Mouse (Mus musculus) forebrain, embryonic 10.5 days (tissue): Measurements from ENCODE around the gene Wdr73. TPM values are rescaled to one million over a fixed set of nuclear protein-coding genes. Genes with fewer than 3 reads are reported as not detected.
A peak's percentile ranks its signal among the peaks of the same experiment; 100 is the strongest.
"Not testable (repeated sequence)": the region's sequence is repeated elsewhere in the genome, so short reads cannot be mapped to it uniquely, and the experiment has no call there.

ENCODE experiments used
- DNase-seq: peaks from one replicate; pipeline ENCODE4 v3.0.0-alpha.2; 2017; ENCODE audit warnings: low spot score; ENCODE audit errors: extremely low spot score
- H3K27ac ChIP-seq: fragments of 300-500 bp; sonication (generic); 2 replicates; pipeline ENCODE4 v1.5.1; 2016; ENCODE audit warnings: mild to moderate bottlenecking
- H3K27me3 ChIP-seq: fragments of 300-500 bp; sonication (generic); 2 replicates; pipeline ENCODE4 v1.6.1; 2016; ENCODE audit warnings: mild to moderate bottlenecking; ENCODE audit not compliant: poor library complexity, severe bottlenecking
- H3K36me3 ChIP-seq: fragments of 300-500 bp; sonication (generic); replicated peaks from 2 replicates; pipeline ENCODE4 v1.6.1; 2016; ENCODE audit warnings: mild to moderate bottlenecking, moderate library complexity
- H3K4me1 ChIP-seq: fragments of 300-500 bp; sonication (generic); 2 replicates; pipeline ENCODE4 v1.6.1; 2016
- H3K4me3 ChIP-seq: fragments of 300-500 bp; sonication (generic); 2 replicates; pipeline ENCODE4 v1.5.1; 2016; ENCODE audit warnings: mild to moderate bottlenecking, moderate library complexity
- H3K9me3 ChIP-seq: fragments of 300-500 bp; sonication (generic); 2 replicates; pipeline ENCODE4 v1.6.1; 2016; ENCODE audit warnings: mild to moderate bottlenecking, moderate library complexity
- WGBS: fragments of 180-500 bp; shearing (Covaris S2); methylation state at CpG from one replicate; pipeline ENCODE4 v1.1.7; 2016; 5-methylcytosine and 5-hydroxymethylcytosine counted together
- polyA plus RNA-seq: library from polyadenylated mRNA; unstranded; fragments of >200 nt; fragmentation: Nextera tagmentation; extraction: Ambion mirVana; gene quantifications from 2 replicates; pipeline ENCODE4 v1.2.1, GENCODE M21; 2016

Gene Wdr73
- 53.2 and 53.8 TPM in 2 replicates for polyA plus RNA-seq

DNA sequence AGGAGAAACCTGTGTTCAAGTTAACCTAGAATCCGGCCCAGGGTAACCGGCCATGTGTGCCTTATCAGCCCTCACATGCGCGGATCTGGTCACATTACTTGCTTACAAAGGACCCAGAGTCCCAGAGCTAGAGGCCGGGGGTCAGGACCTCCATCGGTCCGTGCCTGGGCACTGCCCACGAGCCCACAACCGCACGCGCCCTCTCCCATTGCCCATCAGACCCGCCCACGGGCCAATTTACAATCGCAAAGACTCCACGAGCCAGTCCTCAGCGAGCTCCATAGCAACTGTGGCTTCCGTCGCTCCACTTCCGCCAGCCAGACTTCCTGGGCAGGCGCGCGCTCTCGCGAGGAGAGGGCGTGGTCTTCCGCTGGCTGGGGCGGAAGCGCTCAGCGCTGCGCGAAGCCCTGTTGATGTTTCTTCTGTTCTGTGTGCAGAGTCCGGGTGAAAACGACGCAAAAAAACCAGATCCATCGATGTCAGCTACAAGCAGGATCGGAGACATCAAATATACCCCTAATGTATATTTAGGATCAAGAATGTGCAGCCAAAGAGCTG lies at the start of gene Wdr73:
Gene Wdr73 (minus strand): TSS at position 326 of the 558 bp plus-strand sequence.
- H3K27me3 ChIP-seq, result peaks cover 4% of the 10 kb centered on the region
- H3K27ac ChIP-seq, result peak within 1 kb of the TSS; percentile 92
- peaks cover 35% of the 10 kb centered on the region for H3K4me1 ChIP-seq
- peak within 1 kb of the TSS; percentile 88 for H3K4me3 ChIP-seq
- peak; percentile 93 for DNase-seq
- WGBS, result under 1% methylated on average over 36 of the region's 36 CpGs
- peaks cover 44% of the 10 kb centered on the region for H3K36me3 ChIP-seq
- no peaks in the 10 kb centered on the region for H3K9me3 ChIP-seq

DNA sequence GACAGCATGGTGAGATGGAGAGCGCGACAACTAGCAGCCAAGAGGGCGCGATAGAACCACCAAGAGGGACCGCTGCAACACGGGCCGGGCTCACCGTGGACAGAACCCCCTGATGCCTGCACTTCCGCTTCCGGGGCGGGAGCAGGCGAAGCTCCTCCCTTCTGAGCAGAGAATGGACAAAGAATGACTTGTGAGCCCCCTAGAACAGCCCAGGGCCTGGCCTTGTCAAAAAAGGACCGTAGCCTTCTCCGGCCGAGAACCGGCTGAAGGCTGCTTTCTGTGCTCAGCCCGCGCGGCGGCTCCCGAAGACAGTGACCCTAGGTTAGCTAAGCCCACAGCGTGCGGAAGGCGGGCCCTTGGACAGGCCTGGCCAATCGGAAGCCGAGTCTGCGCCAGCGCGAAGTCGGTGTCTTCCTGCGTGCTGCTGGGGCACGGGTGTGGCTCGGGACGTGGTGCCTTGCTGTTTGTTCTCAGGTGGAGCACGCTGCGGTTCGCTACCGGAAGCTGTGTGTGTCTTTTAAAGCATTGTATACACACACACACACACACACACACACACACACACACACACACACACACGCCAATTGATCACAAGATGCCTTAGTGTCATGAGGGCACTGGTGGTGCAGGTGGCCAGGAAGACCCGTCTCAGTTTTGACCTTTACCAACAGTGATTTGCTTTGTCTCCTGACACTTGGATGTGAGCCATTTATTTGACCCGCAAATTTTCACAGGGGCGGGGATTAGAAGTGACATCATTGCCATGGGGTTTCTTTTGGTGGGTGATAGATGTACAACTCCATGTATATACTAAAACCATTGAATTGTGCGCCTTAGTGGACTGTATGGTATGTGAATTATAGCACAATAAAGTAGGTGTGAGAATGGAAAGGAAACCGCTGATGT lies 46.6 kb upstream of the Wdr73 start, which contains the start of gene Sec11a:
Gene Sec11a (minus strand): TSS at position 336 of the 906 bp plus-strand sequence.
- H3K27me3 ChIP-seq, result no peaks in the 10 kb centered on the region; the same call in 1 of the 2 replicates
- H3K27ac ChIP-seq, result peak within 1 kb of the TSS; percentile 99
- 2% methylated on average over 44 of the region's 44 CpGs for WGBS
- H3K9me3 ChIP-seq, result no peaks in the 10 kb centered on the region
- peaks cover 25% of the 10 kb centered on the region for H3K36me3 ChIP-seq
- H3K4me3 ChIP-seq, result peak within 1 kb of the TSS; percentile 94
- H3K4me1 ChIP-seq, result peaks cover 21% of the 10 kb centered on the region
- DNase-seq, result peak; percentile 94

DNA sequence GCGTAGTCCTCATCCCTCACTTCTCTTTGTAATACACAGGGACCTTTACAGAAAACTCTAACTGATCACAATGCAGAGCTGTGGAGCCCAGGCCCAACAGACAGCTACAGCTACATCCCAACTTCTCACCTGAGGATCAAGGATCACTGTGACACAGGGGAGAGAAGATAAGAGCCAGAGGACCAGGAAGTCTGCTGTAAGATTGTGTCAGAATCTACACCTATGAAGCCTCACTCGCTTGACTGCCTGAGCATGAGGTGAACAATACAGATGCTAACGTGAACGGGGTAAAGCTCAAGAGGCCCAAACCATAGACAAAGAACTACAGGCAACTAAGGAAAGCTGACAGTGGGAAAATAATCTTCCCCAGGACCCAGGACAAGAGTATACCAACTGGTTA lies 38.7 kb upstream of the Wdr73 start:
- Histone ChIP-seq H3K4me3 (no peak overlapping the region), H3K9me3 (no peaks in the 10 kb centered on the region), H3K36me3 (peaks cover 53% of the 10 kb centered on the region), H3K27ac (no peak overlapping the region), H3K27me3 (no peaks in the 10 kb centered on the region), H3K4me1 (no peaks in the 10 kb centered on the region)
- WGBS, result 91% methylated on average over 4 of the region's 4 CpGs
- DNase-seq, result no peak

DNA sequence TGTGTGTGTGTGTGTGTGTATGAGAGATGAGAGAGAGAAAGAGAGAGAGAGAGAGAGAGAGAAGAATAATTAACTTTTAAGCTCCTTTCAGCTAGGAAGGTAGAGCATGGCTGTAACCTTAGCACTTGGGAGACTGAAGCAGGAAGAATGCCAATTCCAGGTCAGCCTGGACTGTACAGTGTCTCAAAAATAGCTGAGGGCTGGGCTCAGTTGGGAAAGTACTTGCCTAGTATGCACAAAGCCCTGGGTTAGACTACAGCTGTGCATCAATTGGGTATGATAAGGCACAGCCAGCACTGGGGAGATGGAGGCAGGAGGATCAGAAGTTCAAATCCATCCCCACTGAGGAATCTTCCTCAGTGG lies 36.2 kb upstream of the Wdr73 start:
- not testable (repeated sequence) for H3K27ac ChIP-seq, H3K9me3 ChIP-seq, H3K4me1 ChIP-seq, H3K4me3 ChIP-seq, H3K27me3 ChIP-seq, DNase-seq
- H3K36me3 ChIP-seq, result peaks cover 61% of the 10 kb centered on the region

DNA sequence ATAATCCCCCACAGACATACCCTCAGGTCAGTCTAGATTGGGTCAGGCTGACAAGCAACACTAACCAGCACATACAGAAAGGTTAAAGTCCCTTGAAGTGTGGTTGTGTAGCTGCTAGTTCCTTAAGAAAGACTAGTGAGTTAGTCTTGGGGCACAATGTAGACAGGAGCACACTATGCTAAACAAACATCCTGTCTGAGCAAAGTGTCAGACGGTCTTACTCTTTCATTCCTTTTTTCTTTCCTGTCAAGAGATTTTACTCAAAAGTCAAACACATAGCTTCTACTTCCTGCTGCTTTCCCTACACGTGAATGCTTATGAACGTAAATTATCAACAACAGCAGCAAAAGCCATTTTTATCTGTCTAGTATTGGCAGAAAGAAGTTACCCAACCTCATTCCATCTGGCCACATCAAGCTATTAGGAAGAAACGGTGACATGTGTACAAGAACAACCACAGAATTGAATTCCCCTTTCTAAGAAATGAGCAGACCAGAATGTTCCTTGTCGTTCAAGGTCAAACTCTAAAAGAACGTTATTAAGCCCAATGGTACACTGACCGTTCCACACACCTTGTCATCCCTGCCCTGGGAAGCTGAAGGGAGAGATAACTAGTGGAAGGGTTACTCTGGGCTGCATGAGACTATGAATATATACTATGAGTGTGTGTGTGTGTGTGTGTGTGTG lies 35.7 kb upstream of the Wdr73 start:
- H3K36me3 ChIP-seq, result peaks cover 62% of the 10 kb centered on the region
- H3K27me3 ChIP-seq, H3K4me3 ChIP-seq, H3K4me1 ChIP-seq, H3K9me3 ChIP-seq, DNase-seq, H3K27ac ChIP-seq: not testable (repeated sequence)
- WGBS, result 88% methylated on average over 7 of the region's 7 CpGs

DNA sequence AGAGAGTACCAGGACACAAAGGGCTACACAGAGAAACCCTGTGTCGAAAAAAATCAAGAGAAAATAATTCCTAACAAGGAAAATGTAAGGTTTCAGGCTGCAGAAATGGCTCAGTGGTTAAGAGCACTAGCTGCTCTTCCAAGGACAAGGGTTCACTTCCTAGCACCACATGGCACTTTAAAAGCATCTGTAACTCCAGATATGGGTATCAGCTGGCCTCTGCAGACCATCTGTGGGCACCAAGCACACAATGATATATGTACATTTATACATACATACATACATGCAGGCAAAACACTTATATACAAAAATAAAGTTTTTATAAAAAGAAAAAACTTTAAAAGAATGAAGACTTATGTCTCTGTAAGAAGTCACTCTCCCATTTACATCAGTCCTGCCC lies 34.8 kb upstream of the Wdr73 start:
- H3K36me3 ChIP-seq, result peaks cover 65% of the 10 kb centered on the region
- WGBS, result 92% methylated on average over 1 of the region's 1 CpGs
- H3K27ac ChIP-seq, result no peak overlapping the region
- no peaks in the 10 kb centered on the region for H3K27me3 ChIP-seq
- no peaks in the 10 kb centered on the region for H3K9me3 ChIP-seq
- no peak overlapping the region for H3K4me3 ChIP-seq
- H3K4me1 ChIP-seq, result no peaks in the 10 kb centered on the region
- no peak for DNase-seq

DNA sequence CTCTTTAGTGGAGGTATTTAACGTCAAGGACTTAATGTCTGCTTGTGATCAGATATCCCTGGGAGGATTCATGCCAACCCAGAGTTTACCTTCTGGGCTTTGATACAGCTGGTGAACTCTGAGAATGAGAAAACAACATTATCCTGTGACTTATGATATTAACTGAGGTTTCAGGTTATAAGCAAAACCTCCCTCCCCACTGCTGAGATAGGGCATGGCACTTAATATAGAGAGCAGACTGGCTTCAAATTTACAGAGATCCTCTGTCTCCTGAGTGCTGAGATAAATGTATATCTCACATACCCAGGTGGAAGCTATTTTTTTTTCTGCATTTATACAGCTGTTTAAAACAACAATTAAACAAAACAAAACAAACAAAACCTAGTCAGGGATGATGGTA lies 31.7 kb upstream of the Wdr73 start:
- Histone ChIP-seq H3K36me3 (peaks cover 56% of the 10 kb centered on the region), H3K27me3 (no peaks in the 10 kb centered on the region), H3K27ac (no peak overlapping the region), H3K9me3 (no peaks in the 10 kb centered on the region), H3K4me3 (no peak overlapping the region), H3K4me1 (no peaks in the 10 kb centered on the region)
- WGBS, result 77% methylated on average over 1 of the region's 1 CpGs
- no peak for DNase-seq

DNA sequence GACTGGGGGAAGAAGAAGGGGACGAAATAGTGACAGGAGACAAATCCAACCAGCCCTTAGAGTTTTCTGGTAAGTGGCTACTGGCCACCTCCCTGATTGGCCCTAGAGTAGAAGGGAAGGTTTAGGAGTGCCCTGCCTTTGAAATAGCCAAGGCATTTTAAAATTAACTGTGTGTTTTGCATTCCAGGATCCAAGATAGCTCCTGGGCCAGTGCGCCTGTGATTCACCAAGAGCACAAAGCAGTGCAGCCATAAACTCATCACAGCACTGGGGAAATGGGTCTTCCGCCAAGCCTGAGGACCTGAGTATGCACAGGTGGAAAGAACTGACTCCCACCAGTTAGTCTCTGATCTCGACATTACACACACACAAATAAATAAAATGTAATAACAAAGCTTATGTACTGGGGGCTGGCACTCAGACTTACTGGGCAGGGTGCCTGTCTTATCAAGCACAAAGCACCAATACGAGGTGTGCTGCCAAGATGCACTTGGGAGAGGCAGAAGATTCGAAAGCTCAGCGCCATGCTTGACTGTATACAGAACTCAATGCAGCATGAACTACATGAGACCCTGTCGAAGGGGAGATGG lies 30.6 kb upstream of the Wdr73 start:
- Histone ChIP-seq H3K4me3 (no peak overlapping the region), H3K4me1 (no peaks in the 10 kb centered on the region), H3K9me3 (no peaks in the 10 kb centered on the region), H3K27ac (no peak overlapping the region), H3K27me3 (no peaks in the 10 kb centered on the region), H3K36me3 (peaks cover 66% of the 10 kb centered on the region)
- 93% methylated on average over 8 of the region's 8 CpGs for WGBS
- DNase-seq, result no peak

DNA sequence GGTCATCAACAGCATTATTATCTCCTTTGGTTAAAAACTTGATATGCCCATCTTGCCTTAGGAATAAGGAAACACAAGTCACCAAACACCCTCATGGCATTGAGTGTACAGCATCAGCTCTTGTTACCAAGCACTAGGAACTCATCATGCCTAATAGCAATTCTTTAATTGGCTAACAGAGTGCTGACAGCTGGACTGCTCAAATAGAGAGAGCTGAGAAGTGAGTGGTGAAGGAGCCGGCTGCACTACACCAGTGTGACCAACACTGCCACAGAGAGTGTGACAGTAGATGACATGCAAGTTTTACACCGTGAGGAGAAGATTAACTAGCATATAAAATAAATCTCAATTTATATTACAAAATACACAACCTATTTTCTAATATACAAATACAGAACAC lies 22.1 kb upstream of the Wdr73 start:
- no peak overlapping the region for H3K4me3 ChIP-seq
- no peaks in the 10 kb centered on the region for H3K9me3 ChIP-seq
- no peak overlapping the region for H3K27ac ChIP-seq
- no peaks in the 10 kb centered on the region for H3K4me1 ChIP-seq
- H3K36me3 ChIP-seq, result peaks cover 97% of the 10 kb centered on the region
- no peaks in the 10 kb centered on the region for H3K27me3 ChIP-seq
- WGBS, result 89% methylated on average over 2 of the region's 2 CpGs
- DNase-seq, result no peak

DNA sequence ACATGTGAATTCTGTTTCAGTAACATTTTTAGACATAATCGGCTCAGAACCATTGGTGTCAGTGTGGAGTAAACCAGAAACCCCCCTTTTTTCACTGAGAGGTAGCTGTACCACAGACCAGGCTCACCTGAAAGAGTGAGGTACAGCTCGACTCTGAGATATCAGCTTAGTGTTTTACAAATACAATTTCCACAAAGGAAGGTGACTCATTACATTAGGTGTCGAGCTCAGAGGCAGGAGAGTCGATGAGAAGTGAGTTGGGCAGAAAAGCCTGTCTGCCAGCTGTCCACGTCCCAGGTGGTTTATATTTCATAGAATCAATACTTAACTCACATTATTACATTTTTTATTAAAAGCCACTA lies 18.6 kb upstream of the Wdr73 start:
- Histone ChIP-seq H3K27me3 (no peaks in the 10 kb centered on the region), H3K9me3 (no peaks in the 10 kb centered on the region), H3K4me1 (no peaks in the 10 kb centered on the region), H3K4me3 (no peak overlapping the region), H3K27ac (no peak overlapping the region), H3K36me3 (peaks cover 97% of the 10 kb centered on the region)
- WGBS, result 90% methylated on average over 5 of the region's 5 CpGs
- no peak for DNase-seq

DNA sequence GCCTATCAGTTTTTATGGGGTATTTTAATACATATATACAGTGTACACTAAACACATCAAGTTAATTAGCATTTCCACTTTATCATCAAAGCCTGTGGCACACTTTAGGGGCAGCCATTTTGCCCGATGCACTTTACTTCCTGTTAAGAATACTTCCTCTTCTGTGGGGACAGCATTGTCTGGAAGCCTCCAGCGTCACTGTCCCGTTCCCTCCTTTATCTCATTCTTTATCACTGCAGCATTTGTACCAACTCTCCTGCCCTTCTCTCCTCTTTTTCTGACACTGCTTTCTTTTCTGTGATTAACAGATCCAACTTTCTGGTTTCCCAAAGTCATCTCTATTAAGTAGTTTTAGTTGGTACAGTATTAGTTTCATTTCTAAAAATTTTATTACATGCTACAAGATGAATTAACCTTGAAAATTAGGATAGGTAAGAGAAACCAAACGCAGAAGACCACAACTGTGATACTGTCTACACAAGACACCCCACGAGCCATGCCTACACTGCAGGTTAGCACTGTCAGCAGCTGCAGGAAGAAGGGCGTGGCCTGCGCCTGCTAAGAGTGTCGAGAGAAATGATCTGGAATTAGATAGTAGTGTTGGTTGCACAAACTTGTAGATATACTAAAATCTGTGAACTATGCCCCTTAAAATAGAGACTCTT lies 18.0 kb upstream of the Wdr73 start:
- no peaks in the 10 kb centered on the region for H3K9me3 ChIP-seq
- no peak for DNase-seq
- no peak overlapping the region for H3K4me3 ChIP-seq
- H3K4me1 ChIP-seq, result no peaks in the 10 kb centered on the region
- H3K27me3 ChIP-seq, result no peaks in the 10 kb centered on the region
- 88% methylated on average over 8 of the region's 8 CpGs for WGBS
- no peak overlapping the region for H3K27ac ChIP-seq
- H3K36me3 ChIP-seq, result peaks cover 97% of the 10 kb centered on the region

DNA sequence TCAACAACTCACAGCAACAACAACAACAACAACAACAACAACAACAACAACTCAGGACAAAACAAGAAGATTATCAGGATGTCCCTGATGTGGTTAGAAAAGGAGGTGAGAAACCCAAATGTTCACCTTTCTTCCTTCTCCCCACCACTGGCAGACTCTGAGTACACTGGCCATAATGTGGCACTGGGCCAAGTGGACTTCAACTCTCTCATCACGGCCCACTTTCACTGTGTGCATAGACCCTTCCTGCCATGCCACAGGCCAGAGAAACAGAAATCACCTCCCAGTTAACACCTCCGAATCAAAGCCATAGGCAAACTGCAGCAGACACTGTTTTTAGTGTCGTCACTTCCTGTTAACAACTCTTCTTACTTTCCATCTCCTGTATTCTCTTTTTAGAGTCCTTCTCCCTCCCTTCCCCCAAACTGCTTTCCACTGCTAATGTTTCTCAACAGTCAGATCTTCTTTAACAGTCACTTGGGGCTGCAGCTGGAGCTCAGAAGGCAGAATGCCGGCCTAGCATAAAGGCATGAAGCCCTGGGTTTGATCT lies 16.9 kb upstream of the Wdr73 start:
- 90% methylated on average over 4 of the region's 4 CpGs for WGBS
- no peak for DNase-seq
- H3K36me3 ChIP-seq, result peaks cover 99% of the 10 kb centered on the region

More for the DNA sequence above, 16.9 kb upstream of the Wdr73 start:
- Histone ChIP-seq H3K9me3 (no peaks in the 10 kb centered on the region), H3K4me3 (no peak overlapping the region), H3K27ac (no peak overlapping the region), H3K27me3 (no peaks in the 10 kb centered on the region), H3K4me1 (no peaks in the 10 kb centered on the region)
